8 mouse cellular contexts compared by ENCODE assay signal in the genomic region with DNA sequence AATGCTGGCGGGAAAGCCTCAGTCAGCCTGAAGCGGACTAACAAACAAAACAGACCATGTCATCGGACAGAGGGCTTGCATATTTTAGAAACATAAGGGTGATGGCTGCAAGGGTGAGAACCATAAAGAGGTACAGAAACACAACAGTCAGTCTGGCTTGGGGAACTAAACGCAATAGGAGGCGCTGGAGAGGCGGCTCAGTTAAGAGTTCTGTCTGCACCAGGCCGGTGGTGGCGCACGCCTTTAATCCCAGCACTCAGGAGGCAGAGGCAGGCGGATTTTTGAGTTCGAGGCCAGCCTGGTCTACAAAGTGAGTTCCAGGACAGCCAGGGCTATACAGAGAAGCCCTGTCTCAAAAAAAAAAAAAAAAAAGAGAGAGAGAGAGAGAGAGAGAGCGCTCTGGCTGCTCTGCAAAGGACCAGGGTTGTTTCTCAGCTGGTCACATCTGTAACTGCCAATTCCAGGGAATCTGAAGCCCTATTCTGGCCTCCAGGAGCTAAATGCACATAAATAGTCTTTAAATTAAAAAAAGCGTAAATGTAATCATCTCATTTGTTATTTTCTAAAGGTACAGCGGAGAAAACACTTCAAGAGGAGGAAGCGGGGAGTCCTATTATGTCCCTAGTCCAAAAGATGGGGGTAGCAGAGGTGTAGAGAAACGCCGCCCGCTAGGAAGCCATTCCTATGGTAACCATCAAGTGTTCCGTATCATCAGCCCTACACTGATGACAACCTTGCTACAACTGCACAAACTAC. TPM values are rescaled to one million over a fixed set of nuclear protein-coding genes. Genes with fewer than 3 reads are reported as not detected.
A peak's percentile ranks its signal among the peaks of the same experiment; 100 is the strongest.
DNase-seq lines count a peak whose midpoint lies in the region; ATAC-seq lines count a peak whose summit lies in the region.

No protein-coding gene starts in this region.

- peaks cover 41% of the 10 kb centered on the region for H3K36me3 ChIP-seq in embryonic facial prominence, embryonic 15.5 days
- peaks cover 20% of the 10 kb centered on the region; the same call in 1 of the 2 replicates for H3K36me3 ChIP-seq in limb, embryonic 11.5 days (ENCODE audit: control insufficient read depth, insufficient read depth, low read length)
- H3K36me3 ChIP-seq in neural tube, embryonic 14.5 days (ENCODE audit: control insufficient read depth, insufficient read depth, low read length), result peaks cover 26% of the 10 kb centered on the region

- peaks cover 50% of the 10 kb centered on the region for H3K4me1 ChIP-seq in embryonic facial prominence, embryonic 15.5 days
- H3K4me1 ChIP-seq in limb, embryonic 11.5 days (ENCODE audit: control insufficient read depth, insufficient read depth, low read length), result peaks cover 28% of the 10 kb centered on the region
- H3K4me1 ChIP-seq in neural tube, embryonic 14.5 days (ENCODE audit: control insufficient read depth, insufficient read depth, low read length), result peaks cover 27% of the 10 kb centered on the region

- ATAC-seq in embryonic facial prominence, embryonic 15.5 days (ENCODE audit: insufficient number of reproducible peaks, low FRiP score, low TSS enrichment, low read depth), result no peak
- ATAC-seq in limb, embryonic 11.5 days (ENCODE audit: insufficient number of reproducible peaks, low FRiP score, low TSS enrichment, low read depth), result no peak
- ATAC-seq in neural tube, embryonic 14.5 days (ENCODE audit: low read depth), result no peak
- no peak for ATAC-seq in activated CD4-positive, CD25-positive, alpha-beta regulatory T cell, adult 4 months

- H3K27ac ChIP-seq in embryonic facial prominence, embryonic 15.5 days (replicated peaks), result no peak overlapping the region
- H3K27ac ChIP-seq in limb, embryonic 11.5 days (replicated peaks; ENCODE audit: low read depth, low read length), result no peak overlapping the region
- no peak overlapping the region for H3K27ac ChIP-seq in neural tube, embryonic 14.5 days (ENCODE audit: low read depth, low read length)

- peak overlapping the region; percentile 76 for H3K4me3 ChIP-seq in embryonic facial prominence, embryonic 15.5 days (replicated peaks)
- H3K4me3 ChIP-seq in limb, embryonic 11.5 days (ENCODE audit: low read depth, low read length), result peak overlapping the region; percentile 68
- peak overlapping the region; percentile 60 for H3K4me3 ChIP-seq in neural tube, embryonic 14.5 days (ENCODE audit: low read depth, low read length)

- peak; percentile 61 to 62 for DNase-seq in cerebellum, postnatal 10 days
- no peak for DNase-seq in cerebellum, adult 11 months
- peak; percentile 37 to 43 for DNase-seq in B cell, adult 2 months
- no peak for DNase-seq in limb, embryonic 11.5 days (ENCODE audit: low spot score)
- no peak for DNase-seq in testis, postnatal 10 days (ENCODE audit: low spot score)

- whole genome bisulfite sequencing in embryonic facial prominence, embryonic 15.5 days, result 65% methylated on average over 19 of the region's 19 CpGs
- 77% methylated on average over 19 of the region's 19 CpGs for WGBS in limb, embryonic 11.5 days
- 64% methylated on average over 18 of the region's 19 CpGs for WGBS in neural tube, embryonic 14.5 days

- no peak overlapping the region for H3K9ac ChIP-seq in embryonic facial prominence, embryonic 15.5 days
- peak overlapping the region; percentile 78; the same call in 1 of the 2 replicates for H3K9ac ChIP-seq in limb, embryonic 11.5 days (ENCODE audit: low read length)
- peak overlapping the region; percentile 73; the same call in 1 of the 2 replicates for H3K9ac ChIP-seq in neural tube, embryonic 14.5 days (replicated peaks; ENCODE audit: low read depth, low read length)

- H3K4me2 ChIP-seq in embryonic facial prominence, embryonic 15.5 days (replicated peaks), result peak overlapping the region; percentile 69
- H3K4me2 ChIP-seq in limb, embryonic 11.5 days (ENCODE audit: low read depth, severe bottlenecking), result peak overlapping the region; percentile 69
- peak overlapping the region; percentile 68 for H3K4me2 ChIP-seq in neural tube, embryonic 14.5 days (ENCODE audit: low read depth, low read length)

- no peaks in the 10 kb centered on the region for H3K27me3 ChIP-seq in embryonic facial prominence, embryonic 15.5 days
- H3K27me3 ChIP-seq in limb, embryonic 11.5 days (ENCODE audit: control insufficient read depth, insufficient read depth, low read length), result no peaks in the 10 kb centered on the region
- H3K27me3 ChIP-seq in neural tube, embryonic 14.5 days (ENCODE audit: control insufficient read depth, insufficient read depth, low read length), result no peaks in the 10 kb centered on the region

- H3K9me3 ChIP-seq in embryonic facial prominence, embryonic 15.5 days (replicated peaks), result no peaks in the 10 kb centered on the region
- H3K9me3 ChIP-seq in limb, embryonic 11.5 days (ENCODE audit: control insufficient read depth, low read length), result no peaks in the 10 kb centered on the region
- no peaks in the 10 kb centered on the region for H3K9me3 ChIP-seq in neural tube, embryonic 14.5 days (ENCODE audit: control insufficient read depth, low read length)

RNA-seq across cellular contexts. Expression of gene Ankrd39, which starts 1.2 kb away (rescaled TPM):
- polyA plus RNA-seq in embryonic facial prominence, embryonic 15.5 days (2015; fragmentation: Nextera tagmentation; extraction: Ambion mirVana), result 25.7 and 29.5 TPM in 2 replicates
- polyA plus RNA-seq in limb, embryonic 11.5 days (2014; fragmentation: Nextera tagmentation; extraction: Ambion mirVana), result 16.0 and 17.4 TPM in 2 replicates
- 26.6 and 34.5 TPM in 2 replicates for polyA plus RNA-seq in neural tube, embryonic 14.5 days (2014; fragmentation: Nextera tagmentation; extraction: Ambion mirVana)
- 10 to 100 TPM; 21.5 to 21.6 TPM for polyA plus RNA-seq in activated CD4-positive, CD25-positive, alpha-beta regulatory T cell, adult 4 months (2017; shearing (Covaris generic))

RNA-seq across cellular contexts. Expression of gene Gm42417, which starts 6.8 kb away (rescaled TPM):
- 0.25 and 0.40 TPM in 2 replicates for polyA plus RNA-seq in embryonic facial prominence, embryonic 15.5 days (2015; fragmentation: Nextera tagmentation; extraction: Ambion mirVana)
- 0.29 and 0.79 TPM in 2 replicates for polyA plus RNA-seq in limb, embryonic 11.5 days (2014; fragmentation: Nextera tagmentation; extraction: Ambion mirVana)
- polyA plus RNA-seq in neural tube, embryonic 14.5 days (2014; fragmentation: Nextera tagmentation; extraction: Ambion mirVana), result 0.32 and 0.62 TPM in 2 replicates
- polyA plus RNA-seq in activated CD4-positive, CD25-positive, alpha-beta regulatory T cell, adult 4 months (2017; shearing (Covaris generic)), result under 1 TPM in 1 of 2 experiments, not detected in 1; 0.73 TPM

RNA-seq across cellular contexts. Expression of gene Ankrd23, which starts 9.3 kb away (rescaled TPM):
- polyA plus RNA-seq in embryonic facial prominence, embryonic 15.5 days (2015; fragmentation: Nextera tagmentation; extraction: Ambion mirVana), result 17.6 and 21.6 TPM in 2 replicates
- polyA plus RNA-seq in limb, embryonic 11.5 days (2014; fragmentation: Nextera tagmentation; extraction: Ambion mirVana), result 7.3 and 8.8 TPM in 2 replicates
- 13.0 and 14.9 TPM in 2 replicates for polyA plus RNA-seq in neural tube, embryonic 14.5 days (2014; fragmentation: Nextera tagmentation; extraction: Ambion mirVana)
- 10 to 100 TPM; 28.7 to 52.4 TPM for polyA plus RNA-seq in activated CD4-positive, CD25-positive, alpha-beta regulatory T cell, adult 4 months (2017; shearing (Covaris generic))

RNA-seq across cellular contexts. Expression of gene Sema4c, which starts 12.1 kb away (rescaled TPM):
- 18.6 and 19.6 TPM in 2 replicates for polyA plus RNA-seq in embryonic facial prominence, embryonic 15.5 days (2015; fragmentation: Nextera tagmentation; extraction: Ambion mirVana)
- polyA plus RNA-seq in limb, embryonic 11.5 days (2014; fragmentation: Nextera tagmentation; extraction: Ambion mirVana), result 4.0 and 4.4 TPM in 2 replicates
- 4.0 and 5.2 TPM in 2 replicates for polyA plus RNA-seq in neural tube, embryonic 14.5 days (2014; fragmentation: Nextera tagmentation; extraction: Ambion mirVana)
- under 1 TPM in 1 of 2 experiments, not detected in 1; 0.13 TPM for polyA plus RNA-seq in activated CD4-positive, CD25-positive, alpha-beta regulatory T cell, adult 4 months (2017; shearing (Covaris generic))

RNA-seq across cellular contexts. Expression of gene Cnnm3, which starts 34.4 kb away (rescaled TPM):
- polyA plus RNA-seq in embryonic facial prominence, embryonic 15.5 days (2015; fragmentation: Nextera tagmentation; extraction: Ambion mirVana), result 3.8 and 4.3 TPM in 2 replicates
- 4.8 and 6.0 TPM in 2 replicates for polyA plus RNA-seq in limb, embryonic 11.5 days (2014; fragmentation: Nextera tagmentation; extraction: Ambion mirVana)
- polyA plus RNA-seq in neural tube, embryonic 14.5 days (2014; fragmentation: Nextera tagmentation; extraction: Ambion mirVana), result 5.4 and 9.4 TPM in 2 replicates
- polyA plus RNA-seq in activated CD4-positive, CD25-positive, alpha-beta regulatory T cell, adult 4 months (2017; shearing (Covaris generic)), result 1 to 10 TPM; 4.0 to 5.5 TPM

Comparison
In these comparisons a context has a peak if more than half of its experiments do, and no peak if none do; other contexts are left out.
1. DNase-seq: peak in cerebellum, postnatal 10 days (2 of 2) and B cell, adult 2 months (2 of 2); none in cerebellum, adult 11 months (single experiment), limb, embryonic 11.5 days (single experiment) and testis, postnatal 10 days (single experiment).
2. Peak in every context shown above with its lines, with median percentiles within 50 percentile points of each other: H3K4me2 ChIP-seq and H3K4me3 ChIP-seq.